Mouse (Mus musculus) heart, postnatal 25 days (tissue): ENCODE measurements around the gene Znrf4. TPM values are rescaled to one million over a fixed set of nuclear protein-coding genes. Genes with fewer than 3 reads are reported as not detected.

Experiments
- DNase-seq: peaks from one replicate; pipeline ENCODE4 v3.0.0; 2022; ENCODE audit warnings: low spot score
- intact Hi-C: fragments of 180-260 bp; cut with DNase I; formaldehyde crosslinking; loops from one replicate; pipeline ENCODE4 v1.15.1; 2025
- total RNA-seq, 2 experiments: library from RNA; stranded (reverse); gene quantifications; 2 replicates each; pipeline ENCODE4 v1.2.3; 2021

Gene Znrf4
- not detected for total RNA-seq

- no peak for DNase-seq
- intact Hi-C loops = no loop called here
Observed at GRCm38 (mm10) chr17:56512310-56512709, at the start of gene Znrf4. Gene Znrf4, minus strand, starts transcription at chr17:56512431.

GRCm38 (mm10) chr17:56561866-56562265, 49.6 kb upstream of the Znrf4 start:
- DNase-seq = no peak
- intact Hi-C loops = no loop called here

- intact Hi-C loops = no loop called here
- no peak for DNase-seq
Observed at GRCm38 (mm10) chr17:56560131-56560530, 47.9 kb upstream of the Znrf4 start.

GRCm38 (mm10) chr17:56559386-56559785, 47.2 kb upstream of the Znrf4 start:
- DNase-seq = no peak
- intact Hi-C loops = loop anchor here (5.0 kb wide), 1 partner anchor 108 kb away; no protein-coding TSS in a partner anchor

GRCm38 (mm10) chr17:56558448-56558847, 46.2 kb upstream of the Znrf4 start:
- DNase-seq = no peak
- intact Hi-C loops = loop anchor here (5.0 kb wide), 1 partner anchor 109 kb away; no protein-coding TSS in a partner anchor

GRCm38 (mm10) chr17:56554122-56554551, 41.9 kb upstream of the Znrf4 start, which contains the start of gene Gm20219:
Gene Gm20219, minus strand, starts transcription at chr17:56554387.
- intact Hi-C loops = loop anchor here (5.0 kb wide), 2 partner anchors 52 to 132 kb away; no protein-coding TSS in a partner anchor
- no peak for DNase-seq

- DNase-seq = no peak
- intact Hi-C loops = loop anchor here (1.0 to 5.0 kb wide), 3 partner anchors 51 to 196 kb away; no protein-coding TSS in a partner anchor
Observed at GRCm38 (mm10) chr17:56552781-56553363, 40.6 kb upstream of the Znrf4 start.

GRCm38 (mm10) chr17:56551841-56552581, 39.8 kb upstream of the Znrf4 start:
- no peak for DNase-seq
- intact Hi-C loops = loop anchor here (5.0 kb wide), 2 partner anchors 50 to 130 kb away; no protein-coding TSS in a partner anchor

GRCm38 (mm10) chr17:56550784-56551475, 38.7 kb upstream of the Znrf4 start:
- intact Hi-C loops = loop anchor here (5.0 kb wide), 2 partner anchors 49 to 129 kb away; no protein-coding TSS in a partner anchor

GRCm38 (mm10) chr17:56548605-56549105, 36.4 kb upstream of the Znrf4 start:
- DNase-seq = no peak
- intact Hi-C loops = no loop called here

More at GRCm38 (mm10) chr17:56550784-56551475, 38.7 kb upstream of the Znrf4 start:
- DNase-seq = no peak

GRCm38 (mm10) chr17:56547846-56548604, 35.8 kb upstream of the Znrf4 start:
- intact Hi-C loops = no loop called here
- DNase-seq = no peak

GRCm38 (mm10) chr17:56547116-56547845, 35.0 kb upstream of the Znrf4 start:
- intact Hi-C loops = no loop called here
- DNase-seq = no peak

GRCm38 (mm10) chr17:56546576-56546975, 34.3 kb upstream of the Znrf4 start:
- no peak for DNase-seq
- intact Hi-C loops = no loop called here

GRCm38 (mm10) chr17:56545945-56546344, 33.7 kb upstream of the Znrf4 start:
- intact Hi-C loops = no loop called here
- DNase-seq = no peak

GRCm38 (mm10) chr17:56544699-56545387, 32.6 kb upstream of the Znrf4 start:
- intact Hi-C loops = loop anchor here (5.0 kb wide), 1 partner anchor 53 kb away; no protein-coding TSS in a partner anchor
- DNase-seq = no peak

GRCm38 (mm10) chr17:56543684-56544224, 31.5 kb upstream of the Znrf4 start:
- DNase-seq = no peak
- intact Hi-C loops = loop anchor here (5.0 kb wide), 1 partner anchor 51 kb away; no protein-coding TSS in a partner anchor

- intact Hi-C loops = loop anchor here (5.0 kb wide), 1 partner anchor 50 kb away; no protein-coding TSS in a partner anchor
- no peak for DNase-seq
Observed at GRCm38 (mm10) chr17:56542736-56543135, 30.5 kb upstream of the Znrf4 start.

- DNase-seq = no peak
- intact Hi-C loops = loop anchor here (5.0 kb wide), 1 partner anchor 48 kb away; no protein-coding TSS in a partner anchor
Observed at GRCm38 (mm10) chr17:56540562-56540975, 28.3 kb upstream of the Znrf4 start.
